Mouse (Mus musculus): Measurements from ENCODE around the gene Clvs2.

GRCm38 (mm10) chr10:33592732-33593131, 31.8 kb downstream of the Clvs2 start:
- no peak for TF ChIP-seq POLR2A (IDR thresholded peaks at IDR 0.05; ENCODE audit: control insufficient read depth, low read depth, low read length)
- TF ChIP-seq CTCF (IDR thresholded peaks at IDR 0.05; ENCODE audit: control insufficient read depth, insufficient read depth, insufficient replicate concordance, low read depth, low read length) = no peak
